Mouse (Mus musculus): ENCODE measurements around the gene Hist2h2ac. TPM values are rescaled to one million over a fixed set of nuclear protein-coding genes. Genes with fewer than 3 reads are reported as not detected.
"Not testable (repeated sequence)": the region's sequence is repeated elsewhere in the genome, so short reads cannot be mapped to it uniquely, and the experiment has no call there.

Gene Hist2h2ac
- polyA plus RNA-seq, 1 experiment from 2014 or later: 7.6 TPM

- Histone ChIP-seq H3K9me3 (ENCODE audit: control insufficient read depth, low read depth, low read length) (no peaks in the 10 kb centered on the region), H3K27me3 (ENCODE audit: control insufficient read depth, insufficient read depth, low read length) (no peaks in the 10 kb centered on the region), H3K4me1 (ENCODE audit: control insufficient read depth, insufficient read depth, low read length) (peaks cover 4% of the 10 kb centered on the region; the same call in 1 of the 2 replicates), H3K9ac (replicated peaks; ENCODE audit: low read depth, low read length) (no peak overlapping the region), H3K27ac (ENCODE audit: low read length) (no peak overlapping the region), H3K36me3 (ENCODE audit: control insufficient read depth, insufficient read depth, low read length) (no peaks in the 10 kb centered on the region; the same call in 1 of the 2 replicates), H3K4me2 (replicated peaks; ENCODE audit: low read depth, low read length) (no peak overlapping the region), H3K4me3 (ENCODE audit: low read depth, low read length) (no peak overlapping the region)
- WGBS: 39% methylated on average over 2 of the region's 2 CpGs
- no peak for ATAC-seq (ENCODE audit: insufficient number of reproducible peaks, insufficient read depth, low FRiP score, low read depth)
These were observed 20.9 kb downstream of the Hist2h2ac start for GRCm38 (mm10) chr3:96199731-96200130.

- ATAC-seq (ENCODE audit: insufficient number of reproducible peaks, insufficient read depth, low FRiP score, low read depth): not testable (repeated sequence)
These were observed 22.0 kb downstream of the Hist2h2ac start for GRCm38 (mm10) chr3:96198601-96199251.

GRCm38 (mm10) chr3:96198181-96198580, 22.5 kb downstream of the Hist2h2ac start:
- peak; percentile 56; the same call in 1 of the 2 replicates for ATAC-seq (ENCODE audit: insufficient number of reproducible peaks, insufficient read depth, low FRiP score, low read depth)
- H3K27ac ChIP-seq (ENCODE audit: low read length): no peak overlapping the region
- peak overlapping the region; percentile 98 for H3K4me2 ChIP-seq (replicated peaks; ENCODE audit: low read depth, low read length)
- peaks cover 4% of the 10 kb centered on the region; the same call in 1 of the 2 replicates for H3K4me1 ChIP-seq (ENCODE audit: control insufficient read depth, insufficient read depth, low read length)
- no peaks in the 10 kb centered on the region for H3K27me3 ChIP-seq (ENCODE audit: control insufficient read depth, insufficient read depth, low read length)
- no peaks in the 10 kb centered on the region for H3K9me3 ChIP-seq (ENCODE audit: control insufficient read depth, low read depth, low read length)
- no peak overlapping the region for H3K9ac ChIP-seq (replicated peaks; ENCODE audit: low read depth, low read length)
- peak overlapping the region; percentile 52 for H3K4me3 ChIP-seq (ENCODE audit: low read depth, low read length)
- 7% methylated on average over 6 of the region's 6 CpGs for WGBS
- H3K36me3 ChIP-seq (ENCODE audit: control insufficient read depth, insufficient read depth, low read length): no peaks in the 10 kb centered on the region; the same call in 1 of the 2 replicates

More at GRCm38 (mm10) chr3:96198601-96199251, 22.0 kb downstream of the Hist2h2ac start:
- not testable (repeated sequence) for H3K27me3 ChIP-seq (ENCODE audit: control insufficient read depth, insufficient read depth, low read length); H3K4me1 ChIP-seq (ENCODE audit: control insufficient read depth, insufficient read depth, low read length); H3K4me2 ChIP-seq (replicated peaks; ENCODE audit: low read depth, low read length); H3K9me3 ChIP-seq (ENCODE audit: control insufficient read depth, low read depth, low read length); H3K27ac ChIP-seq (ENCODE audit: low read length); H3K4me3 ChIP-seq (ENCODE audit: low read depth, low read length); H3K36me3 ChIP-seq (ENCODE audit: control insufficient read depth, insufficient read depth, low read length); H3K9ac ChIP-seq (replicated peaks; ENCODE audit: low read depth, low read length)
- 30% methylated on average over 6 of the region's 8 CpGs for WGBS

GRCm38 (mm10) chr3:96197129-96197749, 23.4 kb downstream of the Hist2h2ac start:
- WGBS: under 1% methylated on average over 50 of the region's 50 CpGs
- no peaks in the 10 kb centered on the region; the same call in 1 of the 2 replicates for H3K36me3 ChIP-seq (ENCODE audit: control insufficient read depth, insufficient read depth, low read length)
- no peaks in the 10 kb centered on the region for H3K27me3 ChIP-seq (ENCODE audit: control insufficient read depth, insufficient read depth, low read length)
- H3K27ac ChIP-seq (ENCODE audit: low read length): peak overlapping the region; percentile 86
- peak overlapping the region; percentile 53 for H3K9ac ChIP-seq (replicated peaks; ENCODE audit: low read depth, low read length)
- H3K9me3 ChIP-seq (ENCODE audit: control insufficient read depth, low read depth, low read length): no peaks in the 10 kb centered on the region
- H3K4me3 ChIP-seq (ENCODE audit: low read depth, low read length): peak overlapping the region; percentile 52
- H3K4me1 ChIP-seq (ENCODE audit: control insufficient read depth, insufficient read depth, low read length): peaks cover 4% of the 10 kb centered on the region; the same call in 1 of the 2 replicates
- peak; percentile 88 for ATAC-seq (ENCODE audit: insufficient number of reproducible peaks, insufficient read depth, low FRiP score, low read depth)
- peak overlapping the region; percentile 98 for H3K4me2 ChIP-seq (replicated peaks; ENCODE audit: low read depth, low read length)

- H3K4me2 ChIP-seq (replicated peaks; ENCODE audit: low read depth, low read length): peak overlapping the region; percentile 98
- peak overlapping the region; percentile 52 for H3K4me3 ChIP-seq (ENCODE audit: low read depth, low read length)
- no peak for ATAC-seq (ENCODE audit: insufficient number of reproducible peaks, insufficient read depth, low FRiP score, low read depth)
- H3K9ac ChIP-seq (replicated peaks; ENCODE audit: low read depth, low read length): peak overlapping the region; percentile 53
- H3K4me1 ChIP-seq (ENCODE audit: control insufficient read depth, insufficient read depth, low read length): peaks cover 4% of the 10 kb centered on the region; the same call in 1 of the 2 replicates
- peak overlapping the region; percentile 86 for H3K27ac ChIP-seq (ENCODE audit: low read length)
- no peaks in the 10 kb centered on the region for H3K27me3 ChIP-seq (ENCODE audit: control insufficient read depth, insufficient read depth, low read length)
- no peaks in the 10 kb centered on the region; the same call in 1 of the 2 replicates for H3K36me3 ChIP-seq (ENCODE audit: control insufficient read depth, insufficient read depth, low read length)
- no peaks in the 10 kb centered on the region for H3K9me3 ChIP-seq (ENCODE audit: control insufficient read depth, low read depth, low read length)
- WGBS: 16% methylated on average over 27 of the region's 27 CpGs
These were observed 24.1 kb downstream of the Hist2h2ac start for GRCm38 (mm10) chr3:96196437-96197128.

- Histone ChIP-seq H3K4me1 (ENCODE audit: control insufficient read depth, insufficient read depth, low read length) (peaks cover 4% of the 10 kb centered on the region; the same call in 1 of the 2 replicates), H3K36me3 (ENCODE audit: control insufficient read depth, insufficient read depth, low read length) (no peaks in the 10 kb centered on the region; the same call in 1 of the 2 replicates), H3K4me2 (replicated peaks; ENCODE audit: low read depth, low read length) (no peak overlapping the region), H3K4me3 (ENCODE audit: low read depth, low read length) (no peak overlapping the region), H3K9ac (replicated peaks; ENCODE audit: low read depth, low read length) (no peak overlapping the region), H3K27ac (ENCODE audit: low read length) (no peak overlapping the region), H3K27me3 (ENCODE audit: control insufficient read depth, insufficient read depth, low read length) (no peaks in the 10 kb centered on the region), H3K9me3 (ENCODE audit: control insufficient read depth, low read depth, low read length) (no peaks in the 10 kb centered on the region)
- no peak for ATAC-seq (ENCODE audit: insufficient number of reproducible peaks, insufficient read depth, low FRiP score, low read depth)
- 89% methylated on average over 11 of the region's 11 CpGs for WGBS
These were observed 24.9 kb downstream of the Hist2h2ac start for GRCm38 (mm10) chr3:96195616-96196313.

- Histone ChIP-seq H3K27ac (ENCODE audit: low read length) (no peak overlapping the region), H3K27me3 (ENCODE audit: control insufficient read depth, insufficient read depth, low read length) (no peaks in the 10 kb centered on the region), H3K4me1 (ENCODE audit: control insufficient read depth, insufficient read depth, low read length) (peaks cover 4% of the 10 kb centered on the region; the same call in 1 of the 2 replicates), H3K9ac (replicated peaks; ENCODE audit: low read depth, low read length) (no peak overlapping the region), H3K36me3 (ENCODE audit: control insufficient read depth, insufficient read depth, low read length) (no peaks in the 10 kb centered on the region; the same call in 1 of the 2 replicates), H3K9me3 (ENCODE audit: control insufficient read depth, low read depth, low read length) (no peaks in the 10 kb centered on the region), H3K4me3 (ENCODE audit: low read depth, low read length) (no peak overlapping the region), H3K4me2 (replicated peaks; ENCODE audit: low read depth, low read length) (no peak overlapping the region)
- WGBS: 86% methylated on average over 10 of the region's 10 CpGs
- no peak for ATAC-seq (ENCODE audit: insufficient number of reproducible peaks, insufficient read depth, low FRiP score, low read depth)
These were observed 25.7 kb downstream of the Hist2h2ac start for GRCm38 (mm10) chr3:96194966-96195365.

- no peak overlapping the region for H3K27ac ChIP-seq (ENCODE audit: low read length)
- no peaks in the 10 kb centered on the region; the same call in 1 of the 2 replicates for H3K36me3 ChIP-seq (ENCODE audit: control insufficient read depth, insufficient read depth, low read length)
- no peak for ATAC-seq (ENCODE audit: insufficient number of reproducible peaks, insufficient read depth, low FRiP score, low read depth)
- no peak overlapping the region for H3K9ac ChIP-seq (replicated peaks; ENCODE audit: low read depth, low read length)
- WGBS: 65% methylated on average over 12 of the region's 12 CpGs
- peaks cover 4% of the 10 kb centered on the region; the same call in 1 of the 2 replicates for H3K4me1 ChIP-seq (ENCODE audit: control insufficient read depth, insufficient read depth, low read length)
- H3K4me3 ChIP-seq (ENCODE audit: low read depth, low read length): no peak overlapping the region
- no peaks in the 10 kb centered on the region for H3K27me3 ChIP-seq (ENCODE audit: control insufficient read depth, insufficient read depth, low read length)
- H3K9me3 ChIP-seq (ENCODE audit: control insufficient read depth, low read depth, low read length): no peaks in the 10 kb centered on the region
- no peak overlapping the region for H3K4me2 ChIP-seq (replicated peaks; ENCODE audit: low read depth, low read length)
These were observed 27.7 kb downstream of the Hist2h2ac start for GRCm38 (mm10) chr3:96192977-96193376.

Measured in stomach, embryonic 14.5 days (tissue).